Mouse (Mus musculus): ENCODE measurements around the gene 1700025G04Rik. TPM values are rescaled to one million over a fixed set of nuclear protein-coding genes. Genes with fewer than 3 reads are reported as not detected.

The 1700025G04Rik gene
- total and polyA plus RNA-seq, 2 experiments from 2014 or later, result 13.0 to 46.1 TPM

DNA sequence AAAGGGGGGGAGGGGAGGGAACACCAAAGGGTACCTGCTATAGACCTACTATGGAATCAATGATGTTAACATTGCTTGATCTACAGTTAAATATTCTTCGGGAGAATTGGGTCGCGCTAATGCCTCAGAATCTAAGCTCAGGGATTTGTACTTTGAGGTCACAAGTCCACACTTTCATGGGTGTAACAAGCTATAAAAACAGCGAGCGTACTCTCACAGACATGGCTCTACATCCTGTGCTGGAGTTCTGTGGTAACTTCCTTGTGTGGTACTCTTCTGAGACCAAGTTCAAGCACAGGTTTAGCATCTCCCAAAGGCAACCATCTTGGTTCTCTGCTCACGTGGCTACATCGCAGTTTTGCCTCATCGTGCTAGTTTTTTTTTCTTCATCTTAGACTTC is 227.8 kb downstream of the 1700025G04Rik start:
- no peak overlapping the region for H3K9ac ChIP-seq (replicated peaks; ENCODE audit: low read depth, low read length)
- H3K27ac ChIP-seq (ENCODE audit: low read depth), result no peak overlapping the region
- no peaks in the 10 kb centered on the region for H3K36me3 ChIP-seq (replicated peaks; ENCODE audit: control insufficient read depth, insufficient read depth, low read length)
- H3K9me3 ChIP-seq (replicated peaks; ENCODE audit: control insufficient read depth, low read length), result no peaks in the 10 kb centered on the region
- TF ChIP-seq EP300 (IDR thresholded peaks at IDR 0.05; ENCODE audit: low read depth) (no peak), CTCF (IDR thresholded peaks at IDR 0.05; ENCODE audit: low read depth) (no peak)
- WGBS, result 95% methylated on average over 8 of the region's 8 CpGs
- peaks cover 8% of the 10 kb centered on the region; the same call in 1 of the 2 replicates for H3K4me1 ChIP-seq (ENCODE audit: control insufficient read depth, insufficient read depth)
- no peaks in the 10 kb centered on the region for H3K27me3 ChIP-seq (ENCODE audit: control insufficient read depth, insufficient read depth, low read length)
- H3K4me2 ChIP-seq (ENCODE audit: low read depth, low read length), result no peak overlapping the region
- no peak overlapping the region for H3K4me3 ChIP-seq (ENCODE audit: low read depth, low read length)
- ATAC-seq (ENCODE audit: insufficient read depth, low read depth), result no peak
- no peak for DNase-seq (ENCODE audit: low spot score)

GRCm38 (mm10) chr1:151861334-151861995 is 228.5 kb downstream of the 1700025G04Rik start:
- no peak overlapping the region for H3K27ac ChIP-seq (ENCODE audit: low read depth)
- H3K4me3 ChIP-seq (ENCODE audit: low read depth, low read length), result no peak overlapping the region
- no peak overlapping the region for H3K9ac ChIP-seq (replicated peaks; ENCODE audit: low read depth, low read length)
- H3K4me1 ChIP-seq (ENCODE audit: control insufficient read depth, insufficient read depth), result peaks cover 10% of the 10 kb centered on the region; the same call in 1 of the 2 replicates
- H3K27me3 ChIP-seq (ENCODE audit: control insufficient read depth, insufficient read depth, low read length), result no peaks in the 10 kb centered on the region
- H3K36me3 ChIP-seq (replicated peaks; ENCODE audit: control insufficient read depth, insufficient read depth, low read length), result no peaks in the 10 kb centered on the region
- DNase-seq (ENCODE audit: low spot score) (no peak), ATAC-seq (ENCODE audit: insufficient read depth, low read depth) (no peak)
- no peak for TF ChIP-seq CTCF (IDR thresholded peaks at IDR 0.05; ENCODE audit: low read depth)
- TF ChIP-seq EP300 (IDR thresholded peaks at IDR 0.05; ENCODE audit: low read depth), result no peak
- H3K9me3 ChIP-seq (replicated peaks; ENCODE audit: control insufficient read depth, low read length), result no peaks in the 10 kb centered on the region
- H3K4me2 ChIP-seq (ENCODE audit: low read depth, low read length), result no peak overlapping the region
- WGBS, result 60% methylated on average over 20 of the region's 20 CpGs

DNA sequence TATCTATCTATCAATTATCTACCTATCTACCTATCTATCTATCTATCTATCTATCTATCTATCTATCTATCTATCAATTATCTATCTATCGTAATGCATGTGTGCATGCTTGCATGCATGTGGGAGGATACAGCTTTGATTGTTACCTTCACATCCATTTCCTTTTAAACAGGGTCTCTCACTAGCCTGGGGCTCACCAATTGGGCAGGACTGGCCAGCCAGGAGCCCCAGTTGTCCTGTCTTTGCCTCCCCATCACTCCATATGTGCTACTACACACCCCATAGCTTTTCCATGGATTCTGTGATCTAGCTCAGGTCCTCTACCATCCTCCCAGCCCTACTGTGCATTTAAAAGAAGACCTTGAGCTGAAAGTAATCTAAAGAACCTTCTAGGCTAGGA is 231.5 kb downstream of the 1700025G04Rik start:
- TF ChIP-seq EP300 (IDR thresholded peaks at IDR 0.05; ENCODE audit: low read depth) (no peak), CTCF (IDR thresholded peaks at IDR 0.05; ENCODE audit: low read depth) (no peak)
- Histone ChIP-seq H3K36me3 (replicated peaks; ENCODE audit: control insufficient read depth, insufficient read depth, low read length) (no peaks in the 10 kb centered on the region), H3K27ac (ENCODE audit: low read depth) (no peak overlapping the region), H3K4me2 (ENCODE audit: low read depth, low read length) (no peak overlapping the region), H3K9ac (replicated peaks; ENCODE audit: low read depth, low read length) (no peak overlapping the region), H3K4me3 (ENCODE audit: low read depth, low read length) (no peak overlapping the region), H3K9me3 (replicated peaks; ENCODE audit: control insufficient read depth, low read length) (no peaks in the 10 kb centered on the region), H3K27me3 (ENCODE audit: control insufficient read depth, insufficient read depth, low read length) (no peaks in the 10 kb centered on the region), H3K4me1 (ENCODE audit: control insufficient read depth, insufficient read depth) (peaks cover 11% of the 10 kb centered on the region; the same call in 1 of the 2 replicates)
- 97% methylated on average over 1 of the region's 1 CpGs for WGBS
- ATAC-seq (ENCODE audit: insufficient read depth, low read depth), result no peak
- DNase-seq (ENCODE audit: low spot score), result no peak

GRCm38 (mm10) chr1:151855561-151855960 is 234.4 kb downstream of the 1700025G04Rik start:
- Histone ChIP-seq H3K27me3 (ENCODE audit: control insufficient read depth, insufficient read depth, low read length) (no peaks in the 10 kb centered on the region), H3K9me3 (replicated peaks; ENCODE audit: control insufficient read depth, low read length) (no peaks in the 10 kb centered on the region), H3K4me2 (ENCODE audit: low read depth, low read length) (no peak overlapping the region), H3K4me1 (ENCODE audit: control insufficient read depth, insufficient read depth) (peaks cover 11% of the 10 kb centered on the region; the same call in 1 of the 2 replicates), H3K27ac (ENCODE audit: low read depth) (no peak overlapping the region), H3K9ac (replicated peaks; ENCODE audit: low read depth, low read length) (no peak overlapping the region), H3K36me3 (replicated peaks; ENCODE audit: control insufficient read depth, insufficient read depth, low read length) (no peaks in the 10 kb centered on the region), H3K4me3 (ENCODE audit: low read depth, low read length) (no peak overlapping the region)
- no peak for ATAC-seq (ENCODE audit: insufficient read depth, low read depth)
- WGBS, result 75% methylated on average over 1 of the region's 1 CpGs
- TF ChIP-seq CTCF (IDR thresholded peaks at IDR 0.05; ENCODE audit: low read depth) (no peak), EP300 (IDR thresholded peaks at IDR 0.05; ENCODE audit: low read depth) (no peak)
- no peak for DNase-seq (ENCODE audit: low spot score)

DNA sequence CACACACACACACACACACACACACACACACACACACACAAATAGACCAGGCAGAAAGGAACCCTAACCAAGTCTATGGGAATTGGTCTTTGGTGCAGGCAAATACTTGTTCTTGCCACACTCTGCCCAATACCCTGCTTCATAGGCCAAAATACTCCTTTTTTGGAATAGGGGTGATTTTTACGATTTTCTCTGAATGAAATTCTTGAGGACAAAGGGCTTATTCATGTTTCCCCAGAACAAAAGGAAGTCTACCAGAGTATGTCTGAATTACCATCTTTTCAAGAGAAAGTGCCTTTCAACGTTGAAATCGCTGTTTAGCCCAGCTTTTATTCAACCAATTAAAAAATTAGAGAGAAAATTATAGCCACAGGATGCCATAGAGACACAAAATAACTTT is 237.9 kb downstream of the 1700025G04Rik start:
- no peak overlapping the region for H3K9ac ChIP-seq (replicated peaks; ENCODE audit: low read depth, low read length)
- H3K4me1 ChIP-seq (ENCODE audit: control insufficient read depth, insufficient read depth), result 0 out of 2 replicates have a peak, but pooled peaks cover 4% of the 10 kb centered on the region
- H3K27me3 ChIP-seq (ENCODE audit: control insufficient read depth, insufficient read depth, low read length), result no peaks in the 10 kb centered on the region
- H3K4me3 ChIP-seq (ENCODE audit: low read depth, low read length), result no peak overlapping the region
- DNase-seq (ENCODE audit: low spot score) (no peak), ATAC-seq (ENCODE audit: insufficient read depth, low read depth) (no peak)
- TF ChIP-seq CTCF (IDR thresholded peaks at IDR 0.05; ENCODE audit: low read depth) (no peak), EP300 (IDR thresholded peaks at IDR 0.05; ENCODE audit: low read depth) (no peak)
- H3K9me3 ChIP-seq (replicated peaks; ENCODE audit: control insufficient read depth, low read length), result no peaks in the 10 kb centered on the region
- H3K4me2 ChIP-seq (ENCODE audit: low read depth, low read length), result no peak overlapping the region
- 79% methylated on average over 3 of the region's 3 CpGs for WGBS
- H3K36me3 ChIP-seq (replicated peaks; ENCODE audit: control insufficient read depth, insufficient read depth, low read length), result no peaks in the 10 kb centered on the region
- no peak overlapping the region for H3K27ac ChIP-seq (ENCODE audit: low read depth)

Measured in heart, postnatal 0 days (tissue).